Mouse (Mus musculus) CH12.LX (cell line): ENCODE data around the gene Mctp1. TPM values are rescaled to one million over a fixed set of nuclear protein-coding genes. Genes with fewer than 3 reads are reported as not detected.

Source experiments
- DNase-seq: peaks from one replicate; pipeline ENCODE4 v3.0.0-alpha.2; 2013; ENCODE audit errors: extremely low read depth
- H3K27ac ChIP-seq: 2 replicates; pipeline ENCODE4 v1.5.1; 2012; ENCODE audit warnings: low read depth, mild to moderate bottlenecking, control low read depth, moderate library complexity; ENCODE audit not compliant: insufficient read depth
- H3K27me3 ChIP-seq: replicated peaks from 2 replicates; pipeline ENCODE3; 2012; ENCODE audit warnings: inconsistent platforms
- H3K36me3 ChIP-seq, 2 experiments: replicated peaks in 1 of 2; 2 replicates each; pipeline versions ENCODE3 to v1.6.1; 2012; ENCODE audit warnings: inconsistent platforms in 1 of 2, low read length in 1 of 2, mild to moderate bottlenecking in 1 of 2, mixed read lengths in 1 of 2, moderate library complexity in 1 of 2; ENCODE audit not compliant: control insufficient read depth in 1 of 2, insufficient read depth in 1 of 2
- H3K4me1 ChIP-seq, 2 experiments: 2 replicates each; pipeline ENCODE4 v1.6.1; 2012; ENCODE audit warnings: inconsistent platforms in 1 of 2, moderate library complexity in 1 of 2; ENCODE audit not compliant: insufficient read depth in 2 of 2, control insufficient read depth in 1 of 2
- H3K4me2 ChIP-seq: 2 replicates; pipeline ENCODE4 v1.6.1; 2012; ENCODE audit warnings: low read depth, mild to moderate bottlenecking, control low read depth; ENCODE audit not compliant: poor library complexity, insufficient read depth, severe bottlenecking
- H3K4me3 ChIP-seq, 3 experiments: fragments of 150-350 bp in 1 of 3; sonication (generic) in 1 of 3; replicated peaks in 1 of 3; 2 replicates each; pipeline versions ENCODE3 to v1.5.1; 2011 to 2012; ENCODE audit warnings: low read depth in 2 of 3, low read length in 2 of 3, mild to moderate bottlenecking in 2 of 3, moderate library complexity in 2 of 3, control low read depth in 1 of 3, improper control_type of control experiment in 1 of 3, inconsistent platforms in 1 of 3, mixed read lengths in 1 of 3; ENCODE audit not compliant: poor library complexity in 1 of 3
- H3K79me2 ChIP-seq: replicated peaks from 2 replicates; pipeline ENCODE4 v1.6.1; 2012; ENCODE audit warnings: mild to moderate bottlenecking, moderate library complexity; ENCODE audit not compliant: control insufficient read depth, poor library complexity, insufficient read depth, severe bottlenecking; ENCODE audit errors: extremely low read depth
- H3K9ac ChIP-seq: 2 replicates; pipeline ENCODE4 v1.6.1; 2012; ENCODE audit warnings: low read depth, mild to moderate bottlenecking, control low read depth, moderate library complexity; ENCODE audit not compliant: insufficient read depth
- H3K9me3 ChIP-seq: replicated peaks from 2 replicates; pipeline ENCODE3; 2012; ENCODE audit warnings: low read length, inconsistent platforms, mixed read lengths
- CTCF ChIP-seq, 2 experiments: IDR thresholded peaks in 1 of 2; conservative IDR thresholded peaks in 1 of 2; 2 replicates each; pipeline ENCODE4 v1.5.1; 2011 to 2012; ENCODE audit warnings: low read depth in 2 of 2, low read length in 2 of 2, improper control_type of control experiment in 1 of 2, inconsistent platforms in 1 of 2, mild to moderate bottlenecking in 1 of 2, moderate library complexity in 1 of 2
- EP300 ChIP-seq: IDR thresholded peaks from 2 replicates; pipeline ENCODE4 v1.6.1; 2011; ENCODE audit warnings: low read length, improper control_type of control experiment
- HCFC1 ChIP-seq: IDR thresholded peaks from 2 replicates; pipeline ENCODE4 v1.6.1; 2012; ENCODE audit warnings: low read depth, mild to moderate bottlenecking, inconsistent platforms, low read length, improper control_type of control experiment
- IRF4 ChIP-seq: IDR thresholded peaks from 2 replicates; pipeline ENCODE4 v1.6.1; 2014; ENCODE audit warnings: low read depth, mild to moderate bottlenecking, inconsistent platforms, low read length, improper control_type of control experiment
- JUN ChIP-seq: IDR thresholded peaks from 2 replicates; pipeline ENCODE4 v1.6.1; 2011; ENCODE audit warnings: low read depth, mild to moderate bottlenecking, low read length, improper control_type of control experiment, moderate library complexity; ENCODE audit not compliant: insufficient read depth
- KAT2A ChIP-seq: IDR thresholded peaks from 2 replicates; pipeline ENCODE4 v1.6.1; 2012; ENCODE audit warnings: low read length, improper control_type of control experiment, inconsistent platforms; ENCODE audit not compliant: insufficient replicate concordance
- MAZ ChIP-seq: IDR thresholded peaks from 2 replicates; pipeline ENCODE4 v1.6.1; 2012; ENCODE audit warnings: low read depth, mild to moderate bottlenecking, inconsistent platforms, low read length, improper control_type of control experiment, moderate library complexity
- MEF2A ChIP-seq: IDR thresholded peaks from 2 replicates; pipeline ENCODE4 v1.6.1; 2014; ENCODE audit warnings: low read depth, mild to moderate bottlenecking, inconsistent platforms, low read length, improper control_type of control experiment, borderline replicate concordance
- NELFE ChIP-seq: IDR thresholded peaks from 2 replicates; pipeline ENCODE4 v1.6.1; 2011; ENCODE audit warnings: low read depth, low read length, improper control_type of control experiment
- POLR2A ChIP-seq: IDR thresholded peaks from 2 replicates; pipeline ENCODE4 v1.6.1; 2011; ENCODE audit warnings: low read depth, mild to moderate bottlenecking, improper control_type of control experiment, low read length
- POLR2AphosphoS2 ChIP-seq: IDR thresholded peaks from 2 replicates; pipeline ENCODE4 v1.6.1; 2011; ENCODE audit warnings: low read depth, low read length, improper control_type of control experiment
- SIN3A ChIP-seq: IDR thresholded peaks from 2 replicates; pipeline ENCODE4 v1.6.1; 2012; ENCODE audit warnings: low read length, improper control_type of control experiment, inconsistent platforms
- SMC3 ChIP-seq: IDR thresholded peaks from 2 replicates; pipeline ENCODE4 v1.6.1; 2011; ENCODE audit warnings: low read depth, low read length, improper control_type of control experiment
- UBTF ChIP-seq: IDR thresholded peaks from 2 replicates; pipeline ENCODE4 v1.6.1; 2012; ENCODE audit warnings: low read depth, mild to moderate bottlenecking, inconsistent platforms, low read length, improper control_type of control experiment, moderate library complexity
- USF1 ChIP-seq: IDR thresholded peaks from 2 replicates; pipeline ENCODE4 v1.6.1; 2014; ENCODE audit warnings: low read depth, mild to moderate bottlenecking, inconsistent platforms, low read length, improper control_type of control experiment
- ZKSCAN1 ChIP-seq: IDR thresholded peaks from 2 replicates; pipeline ENCODE4 v1.6.1; 2012; ENCODE audit warnings: low read depth, inconsistent platforms, low read length, improper control_type of control experiment, borderline replicate concordance
- ZNF384 ChIP-seq: IDR thresholded peaks from 2 replicates; pipeline ENCODE4 v1.6.1; 2012; ENCODE audit warnings: low read depth, low read length, improper control_type of control experiment, inconsistent platforms
- dilution Hi-C: fragments of 300-500 bp; cut with MboI; formaldehyde crosslinking; loops from 2 replicates; pipeline ENCODE4 v1.14.3; 2020; ENCODE audit warnings: low sequenced_read_pairs; ENCODE audit not compliant: extremely low pct_unique_long_range_greater_than_20kb, extremely low pct_ligation_motif_present
- in situ Hi-C: fragments of 300-500 bp; cut with MboI; formaldehyde crosslinking; loops from 3 replicates; pipeline ENCODE4 v1.14.3; 2019; ENCODE audit warnings: low sequenced_read_pairs, low pct_ligation_motif_present, low pct_unique_long_range_greater_than_20kb, mixed read lengths
- polyA plus RNA-seq: library from polyadenylated mRNA; unstranded; fragments of >175 nt; gene quantifications from 2 replicates; pipeline ENCODE4 v1.2.1, GENCODE M21; 2012; ENCODE audit warnings: low read depth; ENCODE audit not compliant: insufficient read length
- total RNA-seq, 2 experiments: library from RNA; depleted of rRNA; stranded (reverse); fragments of 300-350 nt in 1 of 2; fragments of >200 nt in 1 of 2; gene quantifications; 2 replicates each; pipeline ENCODE4 v1.2.3; 2012 to 2014

Mctp1 gene
- total and polyA plus RNA-seq, 3 experiments = 3.0 to 5.3 (median 3.7) TPM

- H3K79me2 ChIP-seq = no peaks in the 10 kb centered on the region
- H3K9me3 ChIP-seq = no peaks in the 10 kb centered on the region
- H3K27ac ChIP-seq = no peak overlapping the region
- peaks cover 2% of the 10 kb centered on the region in 2 experiments for H3K36me3 ChIP-seq
- no peak overlapping the region for H3K9ac ChIP-seq
- dilution Hi-C loops = no loop called here
- TF ChIP-seq EP300 (0 out of 2 replicates have a peak, but pooled peaks have one; percentile 7), HCFC1 (no peak)
- peak; percentile 21 for DNase-seq
- H3K27me3 ChIP-seq = no peaks in the 10 kb centered on the region
- H3K4me2 ChIP-seq = no peak overlapping the region
- no peak overlapping the region for H3K4me3 ChIP-seq
- in situ Hi-C loops = no loop called here
- peaks cover 3 to 50% of the 10 kb centered on the region in 2 experiments for H3K4me1 ChIP-seq
These were observed 207.4 kb downstream of the Mctp1 start for GRCm38 (mm10) chr13:76591692-76592091.

GRCm38 (mm10) chr13:76592908-76593307, 208.6 kb downstream of the Mctp1 start:
- Histone ChIP-seq H3K9ac (no peak overlapping the region), H3K9me3 (no peaks in the 10 kb centered on the region), H3K4me1 (peaks cover 3 to 56% of the 10 kb centered on the region in 2 experiments), H3K27ac (no peak overlapping the region), H3K4me3 (no peak overlapping the region)
- in situ Hi-C loops = no loop called here
- TF ChIP-seq SMC3 = no peak
- no peak for TF ChIP-seq USF1
- TF ChIP-seq JUN = no peak
- TF ChIP-seq MEF2A = no peak
- TF ChIP-seq SIN3A = no peak
- no peak for TF ChIP-seq EP300
- no peak for TF ChIP-seq UBTF
- no peak for TF ChIP-seq POLR2AphosphoS2
- no peak for TF ChIP-seq MAZ
- TF ChIP-seq, all 38 proteins: peak for 0
- no peaks in the 10 kb centered on the region for H3K79me2 ChIP-seq
- H3K27me3 ChIP-seq = no peaks in the 10 kb centered on the region
- dilution Hi-C loops = no loop called here
- no peak for DNase-seq
- H3K4me2 ChIP-seq = no peak overlapping the region
- peaks cover 2% of the 10 kb centered on the region in 2 experiments for H3K36me3 ChIP-seq

GRCm38 (mm10) chr13:76597005-76597404, 212.7 kb downstream of the Mctp1 start:
- in situ Hi-C loops = no loop called here
- Histone ChIP-seq H3K9me3 (no peaks in the 10 kb centered on the region), H3K9ac (no peak overlapping the region), H3K4me3 (no peak overlapping the region), H3K4me2 (peak overlapping the region; percentile 37), H3K4me1 (peaks cover 0 to 43% of the 10 kb centered on the region in 2 experiments; a peak in 3 of 4 replicates), H3K27ac (no peak overlapping the region), H3K79me2 (no peaks in the 10 kb centered on the region), H3K27me3 (no peaks in the 10 kb centered on the region), H3K36me3 (no peaks in the 10 kb centered on the region)
- TF ChIP-seq EP300 = peak; percentile 43; the same call in 1 of the 2 replicates
- TF ChIP-seq SIN3A = no peak
- no peak for TF ChIP-seq ZKSCAN1
- TF ChIP-seq POLR2A = no peak
- no peak for TF ChIP-seq KAT2A
- TF ChIP-seq MEF2A = no peak
- TF ChIP-seq NELFE = no peak
- no peak for TF ChIP-seq JUN
- TF ChIP-seq IRF4 = 0 out of 2 replicates have a peak, but pooled peaks have one; percentile 12
- TF ChIP-seq ZNF384 = no peak
- TF ChIP-seq CTCF (conservative IDR thresholded peaks at IDR 0.05 in 1 of 2, IDR thresholded peaks at IDR 0.05 in 1 of 2; ENCODE audit: low read depth in 2 of 2, low read length in 2 of 2) = no peak
- no peak for DNase-seq
- dilution Hi-C loops = no loop called here
